Mouse (Mus musculus): ENCODE results near the gene Krt88.

DNA sequence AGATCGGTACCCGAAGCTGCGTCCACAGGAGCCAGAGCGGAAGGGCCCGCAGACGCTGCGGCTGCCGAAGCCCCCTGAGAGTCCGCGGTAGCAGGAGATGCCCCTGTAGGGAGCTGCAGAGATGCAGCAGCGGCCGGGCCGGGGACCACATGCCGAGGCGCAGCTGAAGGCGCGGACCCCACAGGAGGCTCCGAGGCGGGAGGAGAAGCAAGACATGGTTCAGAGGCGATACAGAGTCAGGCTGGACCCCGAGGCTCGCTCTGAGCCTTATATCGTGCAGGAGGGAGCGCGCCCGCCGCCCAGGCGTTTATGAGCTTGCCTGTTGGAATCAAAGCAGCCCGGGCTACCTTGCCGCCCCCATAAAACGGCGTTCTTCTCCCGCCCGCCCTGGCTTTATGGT lies 9.0 kb upstream of the Krt88 start, which contains the start of gene Krt87:
- TF ChIP-seq CTCF (IDR thresholded peaks at IDR 0.05; ENCODE audit: low read depth), result no peak
- TF ChIP-seq EP300 (IDR thresholded peaks at IDR 0.05; ENCODE audit: low read depth), result no peak

Measured in heart, postnatal 0 days (tissue).